Mouse (Mus musculus) frontal cortex, postnatal 14 days (tissue): ENCODE data around the gene Setx.
"Not testable (repeated sequence)": the region's sequence is repeated elsewhere in the genome, so short reads cannot be mapped to it uniquely, and the experiment has no call there.

Experiments used
- DNase-seq, 2 experiments: peaks; one replicate each; pipeline ENCODE4 v3.0.0; 2022; ENCODE audit warnings: low spot score in 2 of 2

Gene Setx

GRCm38 (mm10) chr2:29123907-29124569 is at the start of gene Setx:
Gene Setx (plus strand): TSS chr2:29124181.
- DNase-seq = no peak

GRCm38 (mm10) chr2:29074676-29075075 is 49.3 kb upstream of the Setx start:
- DNase-seq = no peak

DNA sequence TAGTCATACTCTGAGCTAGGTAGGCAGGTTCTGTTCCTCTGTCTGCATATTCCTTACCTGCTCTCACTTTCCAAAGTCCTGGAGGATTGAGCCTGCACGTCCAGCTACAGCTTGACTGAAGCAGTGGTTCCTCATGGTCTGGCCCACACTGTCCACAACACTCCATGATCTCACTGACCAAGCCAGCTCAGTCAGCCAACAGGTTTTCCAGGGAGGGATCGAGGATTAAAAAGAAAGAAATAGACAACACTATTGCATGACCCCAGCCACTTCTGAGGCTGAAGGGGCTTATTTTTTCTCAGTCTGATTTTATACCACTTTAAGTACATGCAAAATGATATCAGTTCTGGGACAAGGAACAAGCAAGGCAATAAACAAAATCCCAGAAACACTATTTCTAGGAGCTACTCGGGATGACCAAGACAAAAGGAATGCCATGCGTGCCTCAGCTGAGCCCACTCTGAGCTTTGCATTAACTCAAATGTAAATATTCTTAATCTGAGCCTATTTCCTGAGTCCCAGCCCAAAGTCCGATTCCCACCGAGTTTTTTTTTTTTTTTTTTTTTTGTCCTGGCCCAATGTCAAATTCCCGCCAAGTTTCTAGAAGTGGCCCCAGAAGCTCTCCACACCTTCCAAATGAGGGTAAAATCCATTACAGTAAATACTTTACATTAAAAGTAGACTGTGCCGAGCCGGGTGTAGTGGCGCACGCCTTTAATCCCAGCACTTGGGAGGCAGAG is 48.5 kb upstream of the Setx start:
- DNase-seq = no peak

GRCm38 (mm10) chr2:29076226-29076625 is 47.8 kb upstream of the Setx start:
- no peak for DNase-seq

DNA sequence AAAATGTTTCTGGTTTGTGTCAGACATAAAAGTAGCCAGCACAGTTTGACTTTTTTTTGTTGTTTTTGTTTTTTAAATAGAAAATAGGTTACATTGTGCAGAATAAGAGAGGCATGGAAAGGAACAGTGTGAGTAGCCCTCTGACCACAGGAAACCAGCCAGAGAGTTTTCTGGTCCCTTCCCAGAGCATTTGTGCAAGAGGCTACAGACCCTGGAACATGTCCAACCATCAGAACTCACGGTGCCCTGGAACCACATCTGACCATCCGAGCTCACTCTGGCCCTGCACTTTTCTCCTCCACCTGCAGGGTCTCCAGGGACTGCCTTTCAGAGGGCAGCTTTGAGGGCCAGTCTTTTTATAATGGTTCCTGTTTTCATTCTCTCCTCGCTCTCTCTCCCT is 42.0 kb upstream of the Setx start:
- DNase-seq = no peak

DNA sequence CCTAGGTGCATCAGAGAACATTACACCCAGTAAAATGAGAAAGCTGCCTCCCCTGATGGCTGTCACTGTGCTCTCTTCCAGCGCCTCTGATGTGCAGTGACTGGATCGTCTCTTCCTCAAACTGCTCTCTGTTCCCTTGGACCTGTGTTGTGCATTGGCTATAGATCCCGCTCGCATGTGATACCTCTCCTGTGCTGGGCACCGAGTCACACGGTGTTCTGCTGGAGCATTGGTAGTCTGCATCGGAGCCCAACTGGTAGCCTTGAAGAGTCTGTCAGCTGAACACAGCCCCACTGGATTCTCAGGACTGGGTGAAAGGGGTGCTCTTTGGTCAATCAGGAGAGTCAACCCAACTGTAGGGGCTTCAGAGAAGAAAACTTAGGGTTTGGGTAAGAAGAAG is 38.0 kb upstream of the Setx start:
- DNase-seq = no peak

DNA sequence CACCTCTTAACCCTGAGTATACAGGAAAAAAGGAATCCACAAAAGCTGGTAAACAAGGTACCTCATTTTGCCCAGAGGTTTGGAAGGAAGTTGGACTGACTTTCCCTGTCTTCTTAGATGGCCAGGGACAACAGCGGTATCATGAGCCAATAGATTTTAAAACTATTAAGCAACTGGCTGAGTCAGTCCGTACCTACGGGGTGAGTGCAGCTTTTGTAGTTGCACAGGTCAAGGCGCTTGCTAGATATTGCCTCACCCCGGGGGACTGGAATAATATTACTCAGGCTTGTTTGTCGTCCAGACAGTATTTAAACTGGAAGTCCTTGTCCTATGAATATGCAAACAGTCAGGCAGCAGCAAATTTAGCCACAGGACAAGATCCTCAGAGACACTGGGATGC is 34.7 kb upstream of the Setx start:
- not testable (repeated sequence) for DNase-seq

DNA sequence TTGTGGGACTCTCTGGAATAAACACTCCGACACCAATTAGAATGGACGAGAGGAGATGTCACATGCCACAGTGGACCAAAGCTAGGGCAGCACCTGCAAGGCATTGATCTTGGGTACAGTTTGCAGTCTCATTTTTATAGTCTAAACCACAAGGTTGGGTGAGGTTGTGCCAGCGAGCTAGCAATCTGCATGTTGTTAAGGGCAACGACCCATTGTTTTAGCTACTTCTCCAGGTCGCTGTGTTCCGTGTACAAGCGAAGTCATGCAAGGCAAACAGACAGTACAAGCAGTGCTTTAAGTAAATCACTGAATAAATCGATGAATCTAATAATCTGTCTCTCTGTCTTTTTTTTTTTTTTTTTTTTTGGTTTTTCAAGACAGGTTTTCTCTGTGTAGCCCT is 28.3 kb upstream of the Setx start:
- no peak for DNase-seq

DNA sequence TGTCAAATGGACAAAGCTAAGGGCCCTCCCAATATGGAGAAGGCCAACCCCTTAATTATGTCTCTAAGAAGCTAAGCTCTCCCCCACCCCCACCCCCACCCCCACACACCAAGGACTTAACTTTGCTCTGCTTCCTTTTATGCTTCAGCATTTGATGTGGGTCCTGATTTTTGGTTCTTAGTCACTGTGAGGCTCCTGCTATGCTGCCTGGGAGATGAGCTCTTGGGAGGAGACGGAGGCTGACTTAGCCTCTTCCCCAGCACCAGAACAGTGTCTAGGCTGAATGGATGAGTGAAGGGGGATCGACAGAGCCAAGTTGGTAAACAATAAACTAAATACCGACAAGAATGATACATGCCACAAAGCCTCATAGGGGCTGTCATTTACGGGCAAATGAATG is 27.2 kb upstream of the Setx start:
- no peak for DNase-seq

GRCm38 (mm10) chr2:29097465-29097864 is 26.5 kb upstream of the Setx start:
- no peak for DNase-seq

- DNase-seq = not testable (repeated sequence)
Observed at GRCm38 (mm10) chr2:29097955-29098354, 26.0 kb upstream of the Setx start.

- no peak for DNase-seq
Observed at GRCm38 (mm10) chr2:29098786-29099185, 25.2 kb upstream of the Setx start.

- DNase-seq = no peak
Observed at GRCm38 (mm10) chr2:29099646-29100045, 24.3 kb upstream of the Setx start.

DNA sequence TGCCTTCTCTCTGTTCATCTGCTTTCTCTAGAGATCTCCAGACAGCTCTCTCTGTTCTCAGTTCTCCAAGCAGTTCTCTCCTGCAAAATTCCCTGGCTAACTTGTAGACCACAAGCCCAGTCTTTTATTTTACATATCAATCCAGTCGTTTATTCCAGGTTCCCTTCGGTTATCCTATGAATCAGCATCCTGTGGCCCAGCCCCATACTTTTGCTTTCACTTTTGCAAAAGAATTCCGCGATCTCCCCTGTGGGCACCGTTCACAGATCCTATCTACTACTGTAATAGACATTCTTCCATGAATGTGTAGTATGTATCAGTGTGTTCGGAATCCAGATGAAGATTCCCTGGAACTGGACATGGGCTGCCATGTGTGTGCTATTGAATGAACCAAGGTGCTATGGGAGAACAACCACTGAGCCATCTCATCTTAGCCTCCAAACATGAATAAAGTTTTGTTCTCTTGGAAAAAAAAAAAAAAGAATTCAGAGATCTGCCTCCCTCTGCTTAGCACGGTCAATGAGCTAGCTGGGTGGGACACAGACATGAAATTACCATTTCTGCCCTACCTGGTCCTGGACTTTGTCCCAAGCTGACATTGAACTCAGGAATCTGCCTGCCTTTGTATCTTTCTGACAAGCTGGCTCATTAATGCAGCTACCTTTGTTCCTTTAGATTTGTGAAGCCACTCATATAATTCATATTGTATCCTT is 23.0 kb upstream of the Setx start:
- no peak for DNase-seq

DNA sequence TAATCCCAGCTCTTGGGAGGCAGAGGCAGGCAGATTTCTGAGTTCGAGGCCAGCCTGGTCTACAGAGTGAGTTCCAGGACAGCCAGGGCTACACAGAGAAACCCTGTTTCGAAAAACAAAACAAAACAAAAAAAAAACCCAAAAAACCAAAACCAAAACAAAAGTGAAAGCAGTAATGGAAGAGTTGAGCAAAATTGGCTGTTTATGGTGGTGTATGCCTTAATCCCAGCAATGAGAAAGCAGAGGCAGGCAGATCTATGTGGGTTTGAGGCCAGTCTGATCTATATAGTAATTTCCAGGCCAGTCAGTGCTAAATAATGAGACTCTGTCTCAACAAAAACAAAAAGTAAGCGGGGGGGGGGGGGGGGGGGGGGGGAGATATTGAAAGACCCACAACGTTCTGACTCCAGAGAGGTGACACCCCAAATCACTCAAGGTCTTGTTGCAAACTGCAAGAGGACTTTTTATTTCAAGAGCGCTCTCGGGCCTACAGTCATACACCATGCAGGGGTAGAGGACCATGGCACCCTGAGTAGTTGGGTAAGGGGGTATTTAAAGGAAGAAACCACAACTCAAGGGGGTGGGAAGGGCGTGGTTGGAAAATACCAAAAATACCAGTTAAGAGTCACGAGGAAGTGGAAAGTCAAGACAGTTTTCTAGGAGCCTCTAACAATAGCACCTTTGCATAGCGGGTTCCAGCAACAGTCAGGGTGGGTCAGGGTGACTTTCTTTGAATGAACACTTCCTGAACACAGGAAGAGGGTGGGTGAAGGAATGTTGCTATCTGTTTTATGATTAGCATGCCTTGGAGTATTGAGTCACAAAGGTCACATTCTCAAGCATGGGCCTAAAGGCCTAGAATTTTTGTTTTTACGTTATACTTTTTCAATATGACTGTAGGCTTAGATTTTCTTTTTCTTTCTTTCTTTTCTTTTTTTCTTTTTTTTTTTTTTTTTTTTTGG is 21.3 kb upstream of the Setx start:
- DNase-seq = not testable (repeated sequence)

DNA sequence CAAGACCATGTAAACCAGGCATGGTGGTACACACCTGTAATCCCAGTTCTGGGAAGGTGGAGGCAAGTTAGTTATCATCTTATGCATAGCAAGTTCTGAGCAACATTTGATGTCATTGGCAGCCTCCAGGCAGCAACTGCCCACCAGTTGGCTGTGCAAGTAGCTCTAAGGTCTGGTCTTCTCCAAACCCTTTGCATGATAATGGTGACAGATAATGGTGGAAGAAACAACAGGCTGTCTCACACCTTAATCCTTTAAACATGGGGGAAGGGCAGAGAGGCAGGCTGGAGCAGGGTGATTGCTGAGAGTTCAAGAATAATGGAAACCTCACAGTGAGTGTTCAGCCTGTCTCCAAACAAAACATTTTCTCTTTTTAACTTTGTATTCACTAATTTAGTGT is 3.0 kb upstream of the Setx start:
- DNase-seq = no peak

DNA sequence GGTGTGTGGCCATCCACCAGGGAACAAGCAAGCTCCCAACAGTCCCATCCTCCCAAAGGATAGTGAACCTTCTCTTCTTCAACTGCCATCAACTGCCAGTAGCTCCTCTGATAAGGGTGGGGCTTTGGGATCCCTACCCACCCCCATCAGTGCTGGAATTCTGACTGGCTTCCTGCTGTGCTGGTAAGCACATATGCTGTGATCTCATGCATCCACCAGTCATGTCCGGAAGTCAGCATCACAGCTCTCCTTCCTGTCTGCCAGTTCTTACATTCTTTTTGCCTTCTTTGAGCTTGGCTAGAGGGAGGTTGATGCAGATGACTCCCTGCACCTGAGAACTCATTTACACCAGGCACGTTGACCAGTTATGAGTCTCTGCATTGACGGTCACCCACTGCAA is 1.5 kb upstream of the Setx start:
- no peak for DNase-seq

- no peak for DNase-seq
Observed at GRCm38 (mm10) chr2:29124571-29124935, 572 bp downstream of the Setx start.

DNA sequence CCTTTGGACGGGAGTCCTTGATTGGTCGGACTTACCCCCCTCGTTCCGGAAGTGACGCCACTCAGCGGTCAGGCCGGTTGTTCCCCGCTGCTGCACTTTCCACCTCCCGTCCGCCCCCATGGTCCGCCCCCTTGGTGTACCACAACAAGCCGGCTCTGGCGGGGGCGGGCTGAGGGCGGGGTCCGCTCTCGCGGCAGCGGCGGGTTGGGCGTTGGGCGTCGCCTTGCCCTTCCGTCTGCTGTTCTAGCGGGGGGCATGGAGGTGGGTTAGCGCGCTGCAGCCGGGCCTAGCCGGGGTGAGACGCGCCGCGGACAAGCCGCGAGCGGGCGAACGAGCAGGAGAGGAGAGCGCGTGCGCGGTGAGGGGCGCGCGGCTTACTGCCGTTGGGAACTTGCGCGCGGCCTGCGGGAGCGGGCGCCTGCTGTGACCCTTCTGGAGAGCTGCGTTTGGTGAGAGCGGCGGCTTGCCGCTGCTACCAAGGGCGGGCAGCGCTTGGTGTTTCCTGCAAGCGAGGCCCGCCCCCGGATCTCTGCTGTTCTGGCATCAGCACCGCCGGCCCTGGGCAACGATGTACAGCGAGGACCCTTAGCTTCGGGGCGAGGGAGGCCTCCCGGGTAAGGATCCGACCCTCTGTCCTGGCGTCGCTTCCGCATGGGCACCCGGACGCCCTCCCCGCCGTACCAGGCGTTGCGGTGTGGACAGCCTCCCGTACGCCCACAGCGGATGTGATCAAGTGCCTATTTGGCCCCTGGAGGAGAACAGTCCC is 1.1 kb downstream of the Setx start:
- DNase-seq = peak; percentile 91 to 95

- DNase-seq = no peak
Observed at GRCm38 (mm10) chr2:29130118-29130899, 6.3 kb downstream of the Setx start.
